Mouse (Mus musculus) hindbrain, embryonic 15.5 days (tissue): ENCODE measurements around the gene Rnf167. TPM values are rescaled to one million over a fixed set of nuclear protein-coding genes. Genes with fewer than 3 reads are reported as not detected.

Experiments used
- ATAC-seq: fragments of 200-750 bp; cut with Nextera tagmentation; 2 replicates; pipeline ENCODE4 v1.8.0; 2017; ENCODE audit warnings: low read depth, moderate number of reproducible peaks, moderate TSS enrichment; ENCODE audit not compliant: low FRiP score
- H3K27ac ChIP-seq: fragments of 300-500 bp; sonication (generic); replicated peaks from 2 replicates; pipeline ENCODE4 v1.5.1; 2015; ENCODE audit warnings: mild to moderate bottlenecking, inconsistent platforms
- H3K27me3 ChIP-seq: fragments of 300-500 bp; sonication (generic); 2 replicates; pipeline ENCODE4 v1.6.1; 2015; ENCODE audit warnings: control low read depth, inconsistent platforms
- H3K36me3 ChIP-seq: fragments of 300-500 bp; sonication (generic); 2 replicates; pipeline ENCODE4 v1.6.1; 2015; ENCODE audit warnings: control low read depth, inconsistent platforms
- H3K4me1 ChIP-seq: fragments of 300-500 bp; sonication (generic); replicated peaks from 2 replicates; pipeline ENCODE4 v1.6.1; 2015; ENCODE audit warnings: control low read depth, inconsistent platforms
- H3K4me2 ChIP-seq: fragments of 300-500 bp; sonication (generic); 2 replicates; pipeline ENCODE4 v1.6.1; 2015; ENCODE audit warnings: moderate library complexity, mild to moderate bottlenecking, inconsistent platforms
- H3K4me3 ChIP-seq: fragments of 300-500 bp; sonication (generic); 2 replicates; pipeline ENCODE4 v1.5.1; 2015; ENCODE audit warnings: mild to moderate bottlenecking, inconsistent platforms
- H3K9ac ChIP-seq: fragments of 300-500 bp; sonication (generic); 2 replicates; pipeline ENCODE4 v1.6.1; 2015; ENCODE audit warnings: inconsistent platforms
- H3K9me3 ChIP-seq: fragments of 300-500 bp; sonication (generic); 2 replicates; pipeline ENCODE4 v1.6.1; 2016; ENCODE audit warnings: control low read depth, inconsistent platforms
- WGBS: fragments of 180-500 bp; shearing (Covaris S2); methylation state at CpG from one replicate; pipeline ENCODE4 v1.1.7; 2015; 5-methylcytosine and 5-hydroxymethylcytosine counted together
- polyA plus RNA-seq: library from polyadenylated mRNA; unstranded; fragments of >200 nt; fragmentation: Nextera tagmentation; extraction: Ambion mirVana; gene quantifications from 2 replicates; pipeline ENCODE4 v1.2.1, GENCODE M21; 2015

Rnf167 gene
- polyA plus RNA-seq, 1 experiment from 2014 or later: 109 TPM

- Histone ChIP-seq H3K4me1 (peaks cover 21% of the 10 kb centered on the region), H3K9ac (no peak overlapping the region), H3K36me3 (peaks cover 11% of the 10 kb centered on the region), H3K9me3 (no peaks in the 10 kb centered on the region), H3K4me3 (no peak overlapping the region), H3K27me3 (no peaks in the 10 kb centered on the region), H3K4me2 (no peak overlapping the region), H3K27ac (no peak overlapping the region)
- 87% methylated on average over 5 of the region's 5 CpGs for WGBS
- no peak for ATAC-seq
These were observed 11.5 kb downstream of the Rnf167 start for GRCm38 (mm10) chr11:70658521-70658920.

DNA sequence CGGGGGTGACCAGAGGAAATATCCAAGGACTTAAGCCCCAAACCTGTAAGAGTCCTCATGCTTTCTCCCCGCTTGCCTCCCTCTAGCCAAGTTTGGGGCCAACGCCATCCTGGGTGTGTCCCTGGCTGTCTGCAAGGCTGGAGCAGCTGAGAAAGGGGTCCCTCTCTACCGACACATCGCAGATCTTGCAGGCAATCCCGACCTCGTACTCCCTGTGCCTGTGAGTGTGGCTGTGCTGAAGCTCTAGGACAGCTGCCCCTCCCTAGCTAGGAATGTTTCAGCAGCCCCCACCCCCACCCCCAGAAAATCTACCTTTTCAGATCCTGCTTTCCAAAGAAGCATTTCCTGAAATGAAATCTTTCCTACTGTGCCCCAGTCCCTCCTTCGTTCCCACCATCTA, 11.9 kb downstream of the Rnf167 start:
- Histone ChIP-seq H3K36me3 (peaks cover 13% of the 10 kb centered on the region), H3K9ac (no peak overlapping the region), H3K4me2 (no peak overlapping the region), H3K27me3 (no peaks in the 10 kb centered on the region), H3K4me1 (peaks cover 21% of the 10 kb centered on the region), H3K27ac (no peak overlapping the region), H3K9me3 (no peaks in the 10 kb centered on the region), H3K4me3 (no peak overlapping the region)
- 84% methylated on average over 8 of the region's 8 CpGs for WGBS
- ATAC-seq: no peak

DNA sequence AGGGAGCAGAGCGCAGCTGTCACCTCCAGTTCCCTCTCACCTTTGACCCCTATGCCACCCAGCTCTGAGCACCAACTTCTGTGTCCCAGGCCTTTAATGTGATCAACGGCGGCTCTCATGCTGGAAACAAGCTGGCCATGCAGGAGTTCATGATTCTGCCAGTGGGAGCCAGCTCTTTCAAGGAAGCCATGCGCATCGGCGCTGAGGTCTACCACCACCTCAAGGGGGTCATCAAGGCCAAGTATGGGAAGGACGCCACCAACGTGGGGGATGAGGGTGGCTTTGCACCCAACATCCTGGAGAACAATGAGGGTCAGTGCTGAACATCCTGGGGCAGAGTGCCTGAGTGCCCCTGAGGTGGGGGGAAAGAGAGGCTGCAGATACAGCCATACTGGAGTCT, 13.5 kb downstream of the Rnf167 start:
- H3K9me3 ChIP-seq: no peaks in the 10 kb centered on the region
- peaks cover 14% of the 10 kb centered on the region for H3K4me1 ChIP-seq
- WGBS: 85% methylated on average over 8 of the region's 8 CpGs
- H3K36me3 ChIP-seq: peaks cover 24% of the 10 kb centered on the region
- no peak overlapping the region for H3K4me2 ChIP-seq
- no peak overlapping the region for H3K4me3 ChIP-seq
- ATAC-seq: no peak
- no peaks in the 10 kb centered on the region for H3K27me3 ChIP-seq
- H3K9ac ChIP-seq: no peak overlapping the region
- no peak overlapping the region for H3K27ac ChIP-seq

- Histone ChIP-seq H3K27me3 (no peaks in the 10 kb centered on the region), H3K4me1 (peaks cover 11% of the 10 kb centered on the region), H3K4me2 (no peak overlapping the region), H3K4me3 (no peak overlapping the region), H3K9ac (no peak overlapping the region), H3K9me3 (no peaks in the 10 kb centered on the region), H3K27ac (no peak overlapping the region), H3K36me3 (peaks cover 24% of the 10 kb centered on the region)
- no peak for ATAC-seq
- 95% methylated on average over 8 of the region's 8 CpGs for WGBS
These were observed 16.1 kb downstream of the Rnf167 start for GRCm38 (mm10) chr11:70663101-70663500.

DNA sequence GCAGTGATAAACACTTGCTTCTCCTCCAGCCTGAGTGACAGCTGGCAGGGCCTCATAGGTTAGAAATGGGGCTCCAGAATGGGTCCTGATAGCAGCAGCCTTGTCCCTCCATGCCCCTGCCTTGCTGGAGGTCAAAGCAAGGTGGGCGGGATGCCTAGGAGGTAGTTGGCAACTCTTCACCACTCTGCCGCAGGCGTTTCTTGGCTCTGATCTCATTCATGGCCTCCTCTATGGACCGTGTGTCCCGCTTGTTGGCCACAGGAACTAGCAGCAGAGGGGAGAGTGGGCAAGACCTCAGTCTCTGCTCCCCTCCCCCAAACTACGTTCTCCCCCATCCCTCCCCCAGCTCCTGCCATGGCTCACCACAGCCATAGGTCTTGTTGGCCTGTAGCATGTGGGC, 16.9 kb downstream of the Rnf167 start:
- Histone ChIP-seq H3K27ac (no peak overlapping the region), H3K4me2 (no peak overlapping the region), H3K27me3 (no peaks in the 10 kb centered on the region), H3K9ac (no peak overlapping the region), H3K4me3 (no peak overlapping the region), H3K36me3 (peaks cover 24% of the 10 kb centered on the region), H3K4me1 (peaks cover 13% of the 10 kb centered on the region), H3K9me3 (no peaks in the 10 kb centered on the region)
- WGBS: 94% methylated on average over 6 of the region's 6 CpGs
- ATAC-seq: no peak

DNA sequence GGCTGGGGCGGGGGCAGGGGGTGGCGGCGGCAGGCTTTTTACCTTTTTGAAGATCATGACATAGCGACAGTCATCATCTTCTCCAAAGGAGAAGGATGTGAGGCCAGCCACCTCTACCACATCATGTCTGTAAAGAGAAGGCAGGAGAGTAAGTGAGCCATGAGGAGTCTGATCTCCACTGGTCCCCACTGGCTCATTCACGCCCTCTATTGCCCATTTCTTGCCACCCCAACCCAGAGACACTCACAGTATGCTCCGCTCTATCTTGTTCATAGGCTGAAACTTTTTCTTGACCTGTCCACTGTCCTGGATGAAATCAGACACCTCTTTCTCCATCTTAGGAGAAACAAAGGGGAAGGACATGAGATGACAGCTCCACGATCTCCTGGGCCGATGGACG, 17.7 kb downstream of the Rnf167 start:
- no peaks in the 10 kb centered on the region for H3K27me3 ChIP-seq
- ATAC-seq: no peak
- no peak overlapping the region for H3K4me2 ChIP-seq
- no peaks in the 10 kb centered on the region for H3K9me3 ChIP-seq
- 92% methylated on average over 9 of the region's 9 CpGs for WGBS
- H3K9ac ChIP-seq: no peak overlapping the region
- peaks cover 24% of the 10 kb centered on the region for H3K36me3 ChIP-seq
- no peak overlapping the region for H3K4me3 ChIP-seq
- peaks cover 13% of the 10 kb centered on the region for H3K4me1 ChIP-seq
- H3K27ac ChIP-seq: no peak overlapping the region

DNA sequence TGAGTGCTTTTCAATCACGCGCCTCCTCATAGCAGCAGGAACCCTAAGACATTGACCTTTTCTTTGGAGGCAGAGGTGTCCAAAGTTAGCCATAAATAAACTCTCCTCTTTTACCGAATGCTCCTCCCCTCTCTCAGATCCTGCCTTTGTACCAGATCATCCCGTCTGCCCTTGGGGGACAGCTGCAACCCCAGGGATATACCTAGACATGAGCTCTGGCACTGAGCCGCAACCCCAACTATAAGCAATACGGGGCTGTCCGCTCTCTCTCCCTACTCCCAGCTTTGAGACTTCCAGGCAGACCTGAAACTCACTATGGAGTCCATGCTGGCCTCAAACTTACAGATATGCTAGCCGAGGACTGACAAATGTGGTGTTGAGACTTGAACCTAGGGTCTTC, 19.7 kb downstream of the Rnf167 start:
- H3K4me1 ChIP-seq: peaks cover 32% of the 10 kb centered on the region
- no peak overlapping the region for H3K4me3 ChIP-seq
- no peak for ATAC-seq
- no peaks in the 10 kb centered on the region for H3K9me3 ChIP-seq
- no peak overlapping the region for H3K9ac ChIP-seq
- no peak overlapping the region for H3K4me2 ChIP-seq
- no peaks in the 10 kb centered on the region for H3K27me3 ChIP-seq
- H3K27ac ChIP-seq: no peak overlapping the region
- H3K36me3 ChIP-seq: peaks cover 27% of the 10 kb centered on the region
- WGBS: 96% methylated on average over 8 of the region's 8 CpGs

DNA sequence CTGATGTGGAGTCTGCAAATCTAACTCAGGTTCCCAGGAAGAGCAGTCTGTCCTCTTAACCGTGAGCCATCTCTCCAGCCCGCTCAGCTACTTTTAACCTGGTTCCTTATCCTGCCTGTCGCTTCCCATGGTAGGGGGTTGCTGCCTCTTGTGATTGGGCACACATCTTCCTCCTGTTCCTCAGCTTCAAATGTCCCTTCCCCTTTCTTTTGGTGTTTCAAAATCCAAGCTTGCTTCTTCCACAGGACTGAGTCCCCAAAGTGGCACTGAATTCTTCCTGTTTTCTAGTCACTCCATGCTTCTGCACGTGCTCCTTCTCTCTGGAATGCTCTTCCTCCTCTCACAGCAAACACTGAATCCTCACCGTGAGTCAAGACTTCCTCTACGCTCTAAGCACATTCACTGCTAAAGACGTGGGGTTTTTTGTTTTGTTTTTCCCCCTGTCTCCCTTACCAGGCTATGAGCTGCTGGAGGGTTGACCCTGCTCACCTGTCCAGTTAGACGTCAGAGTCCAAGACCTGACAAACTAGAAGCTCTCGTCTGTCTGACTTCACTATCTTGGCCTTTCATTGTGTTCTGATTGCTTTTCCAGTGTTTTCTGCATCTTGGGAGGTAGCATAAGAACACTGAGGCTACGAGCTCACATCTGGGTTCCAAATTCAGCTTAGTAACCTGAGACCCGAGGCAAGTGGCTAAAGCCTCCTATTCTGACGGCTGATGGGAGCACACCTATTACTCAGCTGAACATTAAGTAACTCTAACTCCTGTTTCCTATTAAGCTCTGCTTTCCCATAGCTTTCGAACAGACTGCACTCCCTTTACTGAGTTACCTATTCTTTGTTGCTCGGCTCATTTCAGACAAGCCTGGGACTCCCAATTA, 20.5 kb downstream of the Rnf167 start:
- WGBS: 79% methylated on average over 14 of the region's 14 CpGs
- Histone ChIP-seq H3K4me3 (peak overlapping the region; percentile 57), H3K36me3 (peaks cover 25% of the 10 kb centered on the region), H3K9me3 (no peaks in the 10 kb centered on the region), H3K27me3 (no peaks in the 10 kb centered on the region), H3K27ac (peak overlapping the region; percentile 99), H3K4me2 (peak overlapping the region; percentile 83), H3K9ac (peak overlapping the region; percentile 49), H3K4me1 (peaks cover 32% of the 10 kb centered on the region)
- no peak for ATAC-seq

GRCm38 (mm10) chr11:70668335-70668770, 21.3 kb downstream of the Rnf167 start:
- Histone ChIP-seq H3K4me2 (peak overlapping the region; percentile 83), H3K4me3 (peak overlapping the region; percentile 57), H3K9ac (peak overlapping the region; percentile 49), H3K27ac (peak overlapping the region; percentile 99), H3K4me1 (peaks cover 32% of the 10 kb centered on the region), H3K27me3 (no peaks in the 10 kb centered on the region), H3K36me3 (peaks cover 17% of the 10 kb centered on the region), H3K9me3 (no peaks in the 10 kb centered on the region)
- under 1% methylated on average over 15 of the region's 15 CpGs for WGBS
- ATAC-seq: no peak

GRCm38 (mm10) chr11:70668771-70669505, 21.9 kb downstream of the Rnf167 start, which contains the start of gene Spag7:
Spag7 (minus strand) TSS chr11:70669416.
- 0% methylated on average over 44 of the region's 44 CpGs for WGBS
- H3K4me1 ChIP-seq: peaks cover 32% of the 10 kb centered on the region

DNA sequence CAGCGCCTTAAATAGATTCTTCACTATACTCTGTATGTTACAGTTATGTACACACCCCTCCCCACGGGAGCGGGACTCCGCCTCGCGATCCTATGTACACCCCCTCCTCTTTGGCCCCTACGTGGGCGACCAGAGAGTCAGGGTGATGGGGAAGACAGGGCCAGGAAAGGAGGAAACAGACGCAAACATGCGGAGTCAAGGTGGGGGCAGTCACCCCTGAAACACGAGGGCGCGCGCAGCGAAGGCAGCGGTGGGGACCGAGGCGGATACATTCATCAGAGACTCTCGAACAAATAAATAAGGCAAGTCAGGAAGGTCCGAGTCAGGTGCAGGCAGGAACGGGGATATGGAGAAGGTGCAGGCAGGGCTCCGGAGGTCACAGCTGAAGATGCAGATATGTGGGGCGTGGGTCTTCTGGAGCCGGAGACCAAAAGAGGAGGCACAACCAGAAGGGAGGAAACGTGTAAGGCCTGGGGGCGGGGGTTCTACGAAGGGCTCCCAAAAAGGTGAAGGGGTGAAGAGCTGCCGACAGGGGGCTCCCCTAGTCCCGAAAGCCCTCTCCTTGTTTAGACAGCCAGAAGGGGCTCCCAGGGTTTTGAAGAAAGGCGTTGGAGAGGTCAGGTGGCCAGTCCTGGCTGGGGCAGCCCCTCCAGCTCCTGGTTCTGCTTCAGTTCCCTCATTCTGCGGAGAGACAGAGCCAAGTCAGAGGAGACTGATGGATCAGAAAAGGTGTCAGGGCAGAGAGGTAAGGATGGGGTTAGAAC, 22.7 kb downstream of the Rnf167 start:
- peak; percentile 53 for ATAC-seq
- Histone ChIP-seq H3K27me3 (no peaks in the 10 kb centered on the region), H3K9me3 (no peaks in the 10 kb centered on the region), H3K9ac (peak overlapping the region; percentile 64), H3K4me2 (peak overlapping the region; percentile 83), H3K4me3 (peak overlapping the region; percentile 57), H3K27ac (peak overlapping the region; percentile 99), H3K36me3 (peaks cover 15% of the 10 kb centered on the region), H3K4me1 (peaks cover 32% of the 10 kb centered on the region)
- under 1% methylated on average over 31 of the region's 31 CpGs for WGBS

More at GRCm38 (mm10) chr11:70668771-70669505, 21.9 kb downstream of the Rnf167 start, which contains the start of gene Spag7:
- peak; percentile 98 for ATAC-seq
- Histone ChIP-seq H3K4me3 (peak within 1 kb of the TSS; percentile 57), H3K27me3 (no peaks in the 10 kb centered on the region), H3K27ac (peak within 1 kb of the TSS; percentile 99), H3K36me3 (peaks cover 17% of the 10 kb centered on the region), H3K9ac (peak within 1 kb of the TSS; percentile 64), H3K4me2 (peak within 1 kb of the TSS; percentile 83), H3K9me3 (no peaks in the 10 kb centered on the region)
